Mouse (Mus musculus): ENCODE data around the gene Sap25. TPM values are rescaled to one million over a fixed set of nuclear protein-coding genes. Genes with fewer than 3 reads are reported as not detected.

Sap25 gene
- 130 and 133 TPM in 2 replicates for polyA plus RNA-seq (2012; rRNA removed)

GRCm38 (mm10) chr5:137641054-137641453, at the start of gene Sap25:
Gene Sap25 (plus strand): TSS chr5:137641334.

GRCm38 (mm10) chr5:137600619-137601364, 40.3 kb upstream of the Sap25 start, which contains the start of gene Mospd3:
Gene Mospd3 (minus strand): TSS chr5:137601058.

GRCm38 (mm10) chr5:137613550-137613949, 27.6 kb upstream of the Sap25 start, which contains the start of gene Pcolce:
Gene Pcolce (minus strand): TSS chr5:137613784.

GRCm38 (mm10) chr5:137628498-137629305, 12.4 kb upstream of the Sap25 start, which contains the start of the genes Fbxo24, Lrch4 and Gm20605:
Gene Fbxo24 (minus strand): TSS chr5:137629002.
Gene Lrch4 (plus strand): TSS chr5:137629121.
Gene Gm20605 (plus strand): TSS chr5:137629175.

GRCm38 (mm10) chr5:137645652-137646091, 4.5 kb downstream of the Sap25 start, which contains the start of gene Irs3:
Gene Irs3 (minus strand): TSS chr5:137645714.

GRCm38 (mm10) chr5:137684294-137685123, 43.4 kb downstream of the Sap25 start, which contains the start of gene Agfg2:
Gene Agfg2 (minus strand): TSS chr5:137684726.

Other genes starting within 250 kb of the Sap25 start
- 22.4 and 26.3 TPM in 2 replicates for gene Zan, start 164.3 kb upstream of the Sap25 start, polyA plus RNA-seq (2012; rRNA removed)
- gene Pop7, start 138.8 kb upstream of the Sap25 start, polyA plus RNA-seq (2012; rRNA removed) = 40.2 and 51.9 TPM in 2 replicates
- 27.8 and 28.4 TPM in 2 replicates for gene Gigyf1, start 122.8 kb upstream of the Sap25 start, polyA plus RNA-seq (2012; rRNA removed)
- gene Epo, start 108.1 kb upstream of the Sap25 start, polyA plus RNA-seq (2012; rRNA removed) = not detected in 2 replicates
- gene Gnb2, start 107.8 kb upstream of the Sap25 start, polyA plus RNA-seq (2012; rRNA removed) = 1,263 and 1,764 TPM in 2 replicates
- gene Actl6b, start 87.8 kb upstream of the Sap25 start, polyA plus RNA-seq (2012; rRNA removed) = 1.6 and 2.3 TPM in 2 replicates
- 0.35 and 0.53 TPM in 2 replicates for gene Tfr2, start 71.5 kb upstream of the Sap25 start, polyA plus RNA-seq (2012; rRNA removed)
- 108 and 115 TPM in 2 replicates for gene Mospd3, start 40.3 kb upstream of the Sap25 start, polyA plus RNA-seq (2012; rRNA removed)
- gene Pcolce, start 27.6 kb upstream of the Sap25 start, polyA plus RNA-seq (2012; rRNA removed) = 102 and 105 TPM in 2 replicates
- gene Fbxo24, start 12.3 kb upstream of the Sap25 start, polyA plus RNA-seq (2012; rRNA removed) = 0.76 and 0.82 TPM in 2 replicates
- gene Lrch4, start 12.2 kb upstream of the Sap25 start, polyA plus RNA-seq (2012; rRNA removed) = 72.8 and 76.5 TPM in 2 replicates
- 43.6 and 44.0 TPM in 2 replicates for gene Gm20605, start 12.2 kb upstream of the Sap25 start, polyA plus RNA-seq (2012; rRNA removed)
- gene Irs3, start 4.4 kb downstream of the Sap25 start, polyA plus RNA-seq (2012; rRNA removed) = 0.99 and 1.6 TPM in 2 replicates
- 30.9 and 51.1 TPM in 2 replicates for gene Agfg2, start 43.4 kb downstream of the Sap25 start, polyA plus RNA-seq (2012; rRNA removed)
- 16.7 and 16.8 TPM in 2 replicates for gene Nyap1, start 100.3 kb downstream of the Sap25 start, polyA plus RNA-seq (2012; rRNA removed)
- gene Tsc22d4, start 104.4 kb downstream of the Sap25 start, polyA plus RNA-seq (2012; rRNA removed) = 172 and 193 TPM in 2 replicates
- gene Ppp1r35, start 137.5 kb downstream of the Sap25 start, polyA plus RNA-seq (2012; rRNA removed) = 57.8 and 59.4 TPM in 2 replicates
- 33.8 and 34.4 TPM in 2 replicates for gene Mepce, start 146.3 kb downstream of the Sap25 start, polyA plus RNA-seq (2012; rRNA removed)
- gene Zcwpw1, start 146.5 kb downstream of the Sap25 start, polyA plus RNA-seq (2012; rRNA removed) = 0.28 and 0.30 TPM in 2 replicates
- 1.3 and 3.1 TPM in 2 replicates for gene Pilra, start 194.9 kb downstream of the Sap25 start, polyA plus RNA-seq (2012; rRNA removed)
- gene Pilrb1, start 216.8 kb downstream of the Sap25 start, polyA plus RNA-seq (2012; rRNA removed) = 1.7 and 2.0 TPM in 2 replicates
- gene Pilrb2, start 230.5 kb downstream of the Sap25 start, polyA plus RNA-seq (2012; rRNA removed) = 2.7 and 2.8 TPM in 2 replicates